Mouse (Mus musculus) embryo, embryonic 10.5 days (tissue): ENCODE measurements around the gene Srpr.

Experiments
- DNase-seq: peaks from one replicate; pipeline ENCODE4 v3.0.0-alpha.2; 2015; ENCODE audit warnings: low spot score

Srpr gene

GRCm38 (mm10) chr9:35188700-35189099 is 11.3 kb upstream of the Srpr start:
- no peak for DNase-seq

GRCm38 (mm10) chr9:35192983-35193542 is 6.9 kb upstream of the Srpr start:
- no peak for DNase-seq

GRCm38 (mm10) chr9:35194048-35194447 is 5.9 kb upstream of the Srpr start:
- DNase-seq = no peak

GRCm38 (mm10) chr9:35197625-35198024 is 2.4 kb upstream of the Srpr start:
- DNase-seq = no peak

GRCm38 (mm10) chr9:35198351-35198750 is 1.6 kb upstream of the Srpr start:
- no peak for DNase-seq

- DNase-seq = no peak
These were observed 817 bp upstream of the Srpr start for GRCm38 (mm10) chr9:35198945-35199771.

- no peak for DNase-seq
These were observed 620 bp downstream of the Srpr start for GRCm38 (mm10) chr9:35200529-35201060.

GRCm38 (mm10) chr9:35203536-35203935 is 3.6 kb downstream of the Srpr start:
- no peak for DNase-seq

- no peak for DNase-seq
These were observed 4.4 kb downstream of the Srpr start for GRCm38 (mm10) chr9:35204421-35204820.

- peak; percentile 100 for DNase-seq
These were observed 10.8 kb downstream of the Srpr start, which contains the start of gene Foxred1 for GRCm38 (mm10) chr9:35210542-35211474. TSS of gene Foxred1 (minus strand) at chr9:35211055.

GRCm38 (mm10) chr9:35211573-35212511 is 11.9 kb downstream of the Srpr start:
- DNase-seq = peak; percentile 36

GRCm38 (mm10) chr9:35217963-35218362 is 18.0 kb downstream of the Srpr start:
- no peak for DNase-seq

GRCm38 (mm10) chr9:35223466-35223865 is 23.5 kb downstream of the Srpr start:
- DNase-seq = no peak

GRCm38 (mm10) chr9:35228671-35229070 is 28.7 kb downstream of the Srpr start:
- no peak for DNase-seq

- DNase-seq = no peak
These were observed 36.0 kb downstream of the Srpr start for GRCm38 (mm10) chr9:35235996-35236395.

- no peak for DNase-seq
These were observed 38.4 kb downstream of the Srpr start for GRCm38 (mm10) chr9:35238371-35238770.

GRCm38 (mm10) chr9:35238915-35239571 is 39.1 kb downstream of the Srpr start:
- DNase-seq = peak; percentile 10

GRCm38 (mm10) chr9:35239734-35240133 is 39.8 kb downstream of the Srpr start:
- DNase-seq = no peak

GRCm38 (mm10) chr9:35247405-35247804 is 47.4 kb downstream of the Srpr start:
- DNase-seq = no peak

GRCm38 (mm10) chr9:35249476-35249875 is 49.5 kb downstream of the Srpr start:
- no peak for DNase-seq

- DNase-seq = no peak
These were observed 57.4 kb downstream of the Srpr start for GRCm38 (mm10) chr9:35257365-35257764.
